Mouse (Mus musculus) megakaryocyte-erythroid progenitor cell, adult 5 weeks (primary cell): ENCODE results near the gene Epyc. TPM values are rescaled to one million over a fixed set of nuclear protein-coding genes. Genes with fewer than 3 reads are reported as not detected.

ENCODE experiments used
- polyA plus RNA-seq: library from polyadenylated mRNA; stranded (reverse); fragments of >175 nt; gene quantifications from 2 replicates; pipeline ENCODE4 v1.2.3, GENCODE M21; 2012

The Epyc gene
- not detected in 2 replicates for polyA plus RNA-seq

DNA sequence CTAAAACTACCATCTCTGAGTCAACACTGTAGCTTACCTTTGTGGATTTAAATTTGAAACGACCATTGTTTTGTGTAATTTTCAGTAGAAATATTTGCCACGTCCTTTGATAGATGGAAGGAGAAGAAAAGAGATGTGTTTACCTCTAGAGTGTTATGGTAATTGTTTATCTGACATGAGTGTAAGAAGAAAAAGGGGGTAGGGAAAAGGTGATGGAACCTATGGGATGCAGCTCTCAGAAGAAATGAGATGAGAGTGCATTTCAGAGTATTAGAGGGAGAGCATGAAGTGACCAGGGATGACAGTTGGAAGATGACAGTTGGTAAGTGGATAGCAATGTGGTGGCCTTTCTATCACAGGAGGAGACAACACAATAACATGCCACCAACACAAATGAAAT, at the start of gene Epyc:
Epyc (plus strand) TSS at position 301 of the 400 bp plus-strand sequence.

DNA sequence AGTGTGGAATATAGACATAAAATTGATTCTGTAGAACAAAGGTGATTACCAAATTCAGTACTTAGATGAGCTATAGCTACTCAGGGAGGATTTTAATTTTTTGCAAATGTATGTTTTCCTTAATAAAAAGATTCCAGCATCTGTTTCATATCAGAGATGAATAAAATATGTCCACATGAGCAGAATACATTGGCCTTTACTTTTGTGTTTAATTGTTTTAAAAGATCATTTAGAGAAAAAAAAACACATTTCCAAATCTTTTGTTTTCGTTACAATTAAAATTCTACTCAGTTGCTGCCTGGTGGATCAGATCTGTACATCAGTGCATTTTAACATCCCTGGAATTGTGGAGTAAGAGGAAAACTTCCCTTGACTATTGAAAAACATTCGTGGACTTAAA, 37.3 kb upstream of the Epyc start, which contains the start of gene Kera:
Kera (plus strand) TSS at position 301 of the 400 bp plus-strand sequence.

DNA sequence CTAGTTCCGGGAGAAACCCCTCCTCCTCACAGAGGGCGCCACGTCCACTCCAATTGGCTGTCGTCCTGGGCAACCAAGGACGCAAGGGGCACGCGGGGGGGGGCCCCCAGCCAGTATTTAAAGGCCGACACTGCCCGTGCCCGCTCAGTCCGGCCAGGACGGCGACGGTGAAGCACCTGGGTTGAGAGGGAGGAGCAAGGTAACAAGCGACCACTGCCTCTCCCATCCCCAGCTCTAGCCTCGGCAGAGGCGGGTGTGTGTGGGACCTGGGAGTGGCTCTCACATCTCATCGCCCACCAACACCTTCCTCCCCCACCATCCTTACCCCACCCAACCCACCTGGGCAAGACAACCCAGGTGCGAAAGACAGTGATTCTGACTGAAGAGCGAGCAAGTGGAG, 49.0 kb downstream of the Epyc start, which contains the start of gene Ccer1:
Ccer1 (plus strand) TSS at position 147 of the 400 bp plus-strand sequence.

DNA sequence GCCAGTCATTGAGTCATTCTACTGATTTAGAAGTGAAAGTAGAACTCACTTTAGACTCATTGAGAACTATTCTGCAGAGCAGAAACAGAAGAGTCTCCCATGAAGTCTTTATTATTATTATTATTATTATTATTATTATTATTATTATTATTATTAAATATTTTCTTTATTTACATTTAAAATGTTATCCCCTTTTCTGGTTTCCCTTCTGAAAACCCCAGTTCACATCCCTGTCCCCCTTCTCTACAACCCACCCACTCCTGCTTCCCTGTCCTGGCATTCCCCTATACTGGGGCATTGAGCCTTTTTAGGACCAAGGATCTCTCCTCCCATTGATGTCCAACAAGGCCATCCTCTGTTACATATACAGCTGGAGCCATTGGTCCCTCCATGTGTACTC, 82.8 kb downstream of the Epyc start, which contains the start of gene C030005K15Rik:
C030005K15Rik (minus strand) TSS at position 101 of the 400 bp plus-strand sequence.

Other genes starting within 250 kb of the Epyc start
- not detected in 2 replicates for gene Dcn, start 164.5 kb upstream of the Epyc start, polyA plus RNA-seq
- gene Lum, start 78.9 kb upstream of the Epyc start, polyA plus RNA-seq, result not detected in 2 replicates
- gene Kera, start 37.2 kb upstream of the Epyc start, polyA plus RNA-seq, result not detected in 2 replicates
- gene Ccer1, start 49.0 kb downstream of the Epyc start, polyA plus RNA-seq, result not detected in 2 replicates
- not detected in 2 replicates for gene C030005K15Rik, start 82.7 kb downstream of the Epyc start, polyA plus RNA-seq